Mouse (Mus musculus) layer of hippocampus, postnatal 25 days (tissue): Measurements from ENCODE around the gene Cd300lg. TPM values are rescaled to one million over a fixed set of nuclear protein-coding genes. Genes with fewer than 3 reads are reported as not detected.

Experiments used
- DNase-seq, 2 experiments: peaks; one replicate each; pipeline ENCODE4 v3.0.0; 2022; ENCODE audit warnings: mixed read lengths in 2 of 2, low spot score in 1 of 2; ENCODE audit errors: extremely low spot score in 1 of 2
- total RNA-seq, 2 experiments: library from RNA; stranded (reverse); gene quantifications; 2 replicates each; pipeline ENCODE4 v1.2.3; 2021

Cd300lg gene
- total RNA-seq, 2 experiments from 2014 or later: not detected

GRCm38 (mm10) chr11:102025354-102025753, 16.0 kb upstream of the Cd300lg start:
- DNase-seq: no peak

GRCm38 (mm10) chr11:102025991-102026660, 15.2 kb upstream of the Cd300lg start:
- DNase-seq: no peak

- peak; percentile 49 to 60 for DNase-seq
Measured at GRCm38 (mm10) chr11:102026694-102027360, 14.5 kb upstream of the Cd300lg start.

- DNase-seq: no peak
Measured at GRCm38 (mm10) chr11:102027361-102028017, 13.8 kb upstream of the Cd300lg start.

- no peak for DNase-seq
Measured at GRCm38 (mm10) chr11:102028087-102028816, 13.1 kb upstream of the Cd300lg start, which contains the start of gene Mpp3. Gene Mpp3, minus strand, starts transcription at chr11:102028461.

- no peak for DNase-seq
Measured at GRCm38 (mm10) chr11:102029304-102029703, 12.0 kb upstream of the Cd300lg start.

GRCm38 (mm10) chr11:102029966-102030365, 11.3 kb upstream of the Cd300lg start:
- no peak for DNase-seq

- DNase-seq: no peak
Measured at GRCm38 (mm10) chr11:102031149-102031548, 10.2 kb upstream of the Cd300lg start.

GRCm38 (mm10) chr11:102033055-102033591, 8.2 kb upstream of the Cd300lg start:
- DNase-seq: no peak

- no peak for DNase-seq
Measured at GRCm38 (mm10) chr11:102034887-102035286, 6.4 kb upstream of the Cd300lg start.

GRCm38 (mm10) chr11:102035456-102035960, 5.8 kb upstream of the Cd300lg start:
- DNase-seq: no peak

GRCm38 (mm10) chr11:102036336-102036735, 5.0 kb upstream of the Cd300lg start:
- DNase-seq: no peak

- DNase-seq: no peak
Measured at GRCm38 (mm10) chr11:102037789-102038188, 3.5 kb upstream of the Cd300lg start.

GRCm38 (mm10) chr11:102039487-102040137, 1.7 kb upstream of the Cd300lg start:
- DNase-seq: no peak

GRCm38 (mm10) chr11:102040138-102040524, 1.2 kb upstream of the Cd300lg start:
- peak; percentile 67 to 91 for DNase-seq

- DNase-seq: no peak
Measured at GRCm38 (mm10) chr11:102040646-102041045, 663 bp upstream of the Cd300lg start.

- no peak for DNase-seq
Measured at GRCm38 (mm10) chr11:102042971-102043370, 1.7 kb downstream of the Cd300lg start.

- DNase-seq: no peak
Measured at GRCm38 (mm10) chr11:102043381-102043780, 2.1 kb downstream of the Cd300lg start.

GRCm38 (mm10) chr11:102044691-102045212, 3.4 kb downstream of the Cd300lg start:
- no peak for DNase-seq

GRCm38 (mm10) chr11:102046607-102047006, 5.3 kb downstream of the Cd300lg start:
- DNase-seq: no peak
